Mouse (Mus musculus) bone marrow macrophage, adult 2 months (primary cell): ENCODE measurements around the gene Rassf5. TPM values are rescaled to one million over a fixed set of nuclear protein-coding genes. Genes with fewer than 3 reads are reported as not detected.

Experiments
- H3K27ac ChIP-seq: 2 replicates; pipeline ENCODE4 v1.5.1; 2012; ENCODE audit warnings: low read depth, low read length; ENCODE audit not compliant: insufficient read depth
- H3K4me1 ChIP-seq: 2 replicates; pipeline ENCODE4 v1.6.1; 2012; ENCODE audit warnings: low read length; ENCODE audit not compliant: control insufficient read depth, insufficient read depth
- H3K4me3 ChIP-seq: 2 replicates; pipeline ENCODE4 v1.5.1; 2012; ENCODE audit warnings: mild to moderate bottlenecking, low read length, moderate library complexity; ENCODE audit not compliant: insufficient read depth
- CTCF ChIP-seq: IDR thresholded peaks from 2 replicates; pipeline ENCODE4 v1.5.1; 2012; ENCODE audit warnings: low read depth, mild to moderate bottlenecking, low read length, moderate library complexity
- POLR2A ChIP-seq: IDR thresholded peaks from 2 replicates; pipeline ENCODE4 v1.6.1; 2012; ENCODE audit warnings: mild to moderate bottlenecking, low read depth, low read length, borderline replicate concordance
- polyA plus RNA-seq: library from polyadenylated mRNA; stranded (reverse); fragments of >200 nt; gene quantifications from 2 replicates; pipeline ENCODE4 v1.2.4, GENCODE M21; 2012; ENCODE audit not compliant: missing spikeins, insufficient read depth, insufficient read length

The Rassf5 gene
- polyA plus RNA-seq, 1 experiment, result 49.4 TPM

- Histone ChIP-seq H3K4me3 (peak overlapping the region; percentile 85), H3K4me1 (peaks cover 15% of the 10 kb centered on the region), H3K27ac (peak overlapping the region; percentile 88)
- TF ChIP-seq CTCF (no peak), POLR2A (no peak)
Measured at GRCm38 (mm10) chr1:131198417-131198960, 46.6 kb downstream of the Rassf5 start.

DNA sequence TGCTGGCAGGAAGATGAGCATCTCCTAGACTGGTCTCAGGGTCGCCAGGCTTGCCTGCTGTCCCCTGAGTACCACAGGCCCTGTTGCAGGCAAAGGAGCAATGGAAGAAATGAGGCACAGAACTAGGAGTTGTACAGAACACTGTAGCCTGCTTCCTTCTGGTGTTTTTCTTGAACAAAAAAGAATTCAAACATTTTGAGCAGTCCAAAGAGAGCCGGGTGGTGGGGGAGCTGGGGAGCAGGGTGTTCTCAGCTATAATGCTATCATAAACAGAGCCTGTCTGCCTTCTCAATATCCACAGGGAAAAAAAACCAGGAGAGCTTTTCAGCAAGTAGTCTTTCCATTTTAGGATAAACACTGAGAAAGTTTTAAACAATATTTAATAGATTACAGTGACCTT lies 49.0 kb downstream of the Rassf5 start:
- H3K4me3 ChIP-seq, result no peak overlapping the region
- H3K4me1 ChIP-seq, result peaks cover 15% of the 10 kb centered on the region
- no peak overlapping the region for H3K27ac ChIP-seq
- TF ChIP-seq CTCF, result no peak
- TF ChIP-seq POLR2A, result no peak

DNA sequence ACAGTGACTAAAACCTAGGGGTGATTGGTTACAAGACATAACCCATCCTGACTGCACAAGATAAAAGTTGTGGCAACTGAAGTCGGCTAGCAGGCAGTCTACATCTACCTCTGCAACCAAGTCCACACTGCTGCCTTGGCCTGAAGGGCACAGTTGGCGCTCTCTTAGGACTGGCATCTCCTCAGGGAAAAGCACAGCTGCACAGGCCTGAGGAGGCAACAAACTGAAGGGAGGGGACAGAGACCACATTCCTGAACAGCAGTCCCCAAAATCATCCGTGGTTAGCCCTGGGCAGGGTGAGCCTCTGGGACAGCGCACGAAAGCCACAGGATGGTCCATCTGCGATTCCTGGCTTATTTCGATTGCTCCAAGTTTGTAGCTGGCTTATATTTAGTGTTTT lies 49.4 kb downstream of the Rassf5 start:
- TF ChIP-seq POLR2A (no peak), CTCF (no peak)
- Histone ChIP-seq H3K4me3 (no peak overlapping the region), H3K27ac (no peak overlapping the region), H3K4me1 (peaks cover 14% of the 10 kb centered on the region)

GRCm38 (mm10) chr1:131193746-131194145 lies 51.3 kb downstream of the Rassf5 start:
- Histone ChIP-seq H3K4me3 (no peak overlapping the region), H3K27ac (no peak overlapping the region), H3K4me1 (peaks cover 23% of the 10 kb centered on the region)
- TF ChIP-seq CTCF, result no peak
- TF ChIP-seq POLR2A, result no peak

DNA sequence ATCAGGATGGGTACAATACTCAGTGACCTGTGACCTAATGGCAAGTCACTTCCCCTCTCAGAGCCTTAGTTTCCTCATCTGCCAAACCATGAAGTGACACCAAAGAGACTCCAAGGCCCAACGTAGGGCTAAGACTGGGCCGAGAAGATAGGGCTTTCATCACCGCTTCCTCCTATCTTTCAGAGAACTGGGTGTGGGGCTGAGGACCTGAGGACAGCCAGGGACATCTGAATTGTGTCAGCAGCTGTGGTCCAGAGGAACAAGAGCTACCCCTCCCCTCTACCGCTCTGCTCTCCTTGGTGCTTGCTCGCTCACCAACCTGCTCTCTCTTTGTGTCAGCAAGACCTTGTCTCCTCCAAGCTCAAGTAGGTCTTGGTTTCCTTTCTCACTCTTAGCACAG lies 56.4 kb downstream of the Rassf5 start:
- H3K4me3 ChIP-seq, result no peak overlapping the region
- H3K27ac ChIP-seq, result peak overlapping the region; percentile 11; the same call in 1 of the 2 replicates
- peaks cover 58% of the 10 kb centered on the region for H3K4me1 ChIP-seq
- TF ChIP-seq CTCF, result no peak
- no peak for TF ChIP-seq POLR2A

DNA sequence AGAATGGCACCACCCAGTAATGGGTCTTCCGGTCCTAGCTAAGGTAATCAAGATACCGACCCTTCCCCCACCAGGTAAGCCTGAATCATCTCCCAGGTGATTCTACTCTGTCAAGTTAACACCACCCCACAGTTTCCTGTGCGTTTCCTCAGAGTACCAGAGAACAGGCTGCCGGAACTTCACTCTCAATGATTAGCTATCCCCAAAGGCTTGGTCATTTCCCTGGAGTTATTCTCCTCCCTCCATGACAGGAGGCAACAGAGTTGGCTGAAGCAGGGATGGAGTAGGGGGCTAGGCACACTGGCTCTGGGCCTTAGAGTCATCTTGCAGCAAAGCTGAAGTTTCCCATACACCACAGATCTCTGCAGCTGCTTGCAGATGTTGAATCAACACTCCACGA lies 57.2 kb downstream of the Rassf5 start:
- Histone ChIP-seq H3K4me1 (peaks cover 66% of the 10 kb centered on the region), H3K4me3 (no peak overlapping the region), H3K27ac (no peak overlapping the region)
- TF ChIP-seq CTCF (no peak), POLR2A (no peak)

- no peak overlapping the region for H3K4me3 ChIP-seq
- TF ChIP-seq POLR2A (no peak), CTCF (no peak)
- H3K27ac ChIP-seq, result no peak overlapping the region
- H3K4me1 ChIP-seq, result peaks cover 75% of the 10 kb centered on the region
Measured at GRCm38 (mm10) chr1:131186995-131187394, 58.1 kb downstream of the Rassf5 start.

- peak overlapping the region; percentile 17 for H3K27ac ChIP-seq
- no peak for TF ChIP-seq CTCF
- no peak for TF ChIP-seq POLR2A
- H3K4me1 ChIP-seq, result peaks cover 78% of the 10 kb centered on the region
- H3K4me3 ChIP-seq, result no peak overlapping the region
Measured at GRCm38 (mm10) chr1:131185821-131186506, 59.1 kb downstream of the Rassf5 start.

DNA sequence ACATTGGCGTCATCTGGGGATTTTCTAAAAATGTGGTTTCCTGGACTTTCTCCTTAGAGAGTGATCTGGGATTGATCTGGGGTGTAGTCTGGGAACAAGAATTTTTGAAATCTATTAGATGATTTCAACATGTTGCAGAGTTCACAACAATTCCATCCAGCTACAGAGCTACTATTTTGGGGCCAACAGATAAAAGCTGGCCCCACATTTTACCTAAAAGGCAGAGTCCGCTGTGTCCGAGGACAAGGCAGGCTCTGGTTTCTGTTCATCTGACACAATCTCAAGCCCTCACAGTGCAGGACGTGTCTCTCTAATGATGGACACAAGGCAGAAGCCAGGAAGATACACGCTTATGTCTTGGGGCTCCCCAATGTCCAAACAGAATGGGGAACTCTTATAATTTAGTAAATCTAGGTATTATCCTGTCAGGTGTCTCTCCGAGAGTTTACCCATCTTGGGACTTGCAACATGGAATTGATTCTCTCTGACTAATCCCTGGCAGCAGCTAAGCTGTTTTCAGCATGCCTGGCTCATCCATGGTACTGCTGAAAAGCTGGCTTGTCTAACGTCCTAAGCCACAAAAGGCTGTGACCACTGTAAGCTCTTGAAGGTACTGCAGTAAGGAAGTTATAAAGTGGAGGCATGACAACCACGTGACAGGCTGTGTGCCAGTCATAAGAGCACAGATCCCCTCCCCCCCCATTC lies 60.0 kb downstream of the Rassf5 start:
- TF ChIP-seq POLR2A (no peak), CTCF (no peak)
- H3K4me1 ChIP-seq, result peaks cover 78% of the 10 kb centered on the region
- H3K27ac ChIP-seq, result peak overlapping the region; percentile 39
- H3K4me3 ChIP-seq, result no peak overlapping the region

- Histone ChIP-seq H3K27ac (peak overlapping the region; percentile 13; the same call in 1 of the 2 replicates), H3K4me3 (no peak overlapping the region), H3K4me1 (peaks cover 71% of the 10 kb centered on the region)
- TF ChIP-seq POLR2A (no peak), CTCF (no peak)
Measured at GRCm38 (mm10) chr1:131184253-131184955, 60.7 kb downstream of the Rassf5 start.
